Mouse (Mus musculus): ENCODE data around the gene Gm21897.
A peak's percentile ranks its signal among the peaks of the same experiment; 100 is the strongest.
"Not testable (repeated sequence)": the region's sequence is repeated elsewhere in the genome, so short reads cannot be mapped to it uniquely, and the experiment has no call there.

Gm21897 gene

DNA sequence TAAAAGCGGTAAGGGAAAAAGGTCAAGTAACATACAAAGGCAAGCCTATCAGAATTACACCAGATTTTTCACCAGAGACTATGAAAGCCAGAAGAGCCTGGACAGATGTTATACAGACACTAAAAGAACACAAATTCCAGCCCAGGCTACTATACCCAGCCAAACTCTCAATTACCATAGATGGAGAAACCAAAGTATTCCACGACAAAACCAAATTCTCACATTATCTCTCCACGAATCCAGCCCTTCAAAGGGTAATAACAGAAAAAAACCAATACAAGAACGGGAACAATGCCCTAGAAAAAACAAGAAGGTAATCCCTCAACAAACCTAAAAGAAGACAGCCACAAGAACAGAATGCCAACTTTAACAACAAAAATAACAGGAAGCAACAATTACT lies at the start of gene Gm21897:
Gm21897 (plus strand) TSS at position 301 of the 400 bp plus-strand sequence.
- DNase-seq, result not testable (repeated sequence)

DNA sequence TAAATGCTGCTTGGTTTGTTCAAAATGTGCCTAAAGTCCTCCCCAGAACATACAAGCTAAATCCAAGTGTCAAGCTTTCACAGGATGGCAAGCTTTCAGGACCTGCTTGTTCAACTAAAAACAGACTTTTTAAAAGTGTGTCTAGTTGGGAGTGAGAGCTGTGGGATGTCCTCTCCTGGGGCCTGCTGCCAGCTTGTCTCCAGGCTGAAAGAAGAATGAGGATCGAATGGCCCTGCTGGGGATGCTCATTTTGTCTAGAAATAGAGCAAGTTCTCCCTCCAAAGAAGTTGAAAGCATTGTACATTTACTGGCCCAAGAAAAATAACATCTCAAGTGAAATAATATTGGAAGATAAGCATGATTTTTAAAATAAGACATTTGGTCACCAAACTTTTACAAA lies 45.0 kb upstream of the Gm21897 start:
- no peak for DNase-seq

DNA sequence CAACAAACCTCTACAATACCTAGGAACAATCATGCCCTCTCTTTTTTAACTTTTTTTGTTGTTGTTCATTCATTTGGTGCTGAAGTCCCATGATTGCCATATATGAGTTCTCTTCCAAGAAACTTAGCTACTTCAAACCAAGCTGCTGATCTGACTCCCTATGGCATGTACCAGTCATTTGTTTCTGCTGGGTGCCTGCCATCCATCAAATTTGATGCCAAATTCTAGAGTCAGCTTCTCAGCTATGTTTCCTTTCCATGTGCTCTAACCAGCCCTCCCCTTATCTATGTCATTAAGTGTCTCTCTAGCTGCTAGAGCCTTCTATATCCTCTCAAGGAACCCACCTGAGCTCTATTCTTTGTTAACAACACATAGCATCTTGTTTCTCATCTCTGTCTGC lies 39.8 kb upstream of the Gm21897 start:
- no peak for DNase-seq

DNA sequence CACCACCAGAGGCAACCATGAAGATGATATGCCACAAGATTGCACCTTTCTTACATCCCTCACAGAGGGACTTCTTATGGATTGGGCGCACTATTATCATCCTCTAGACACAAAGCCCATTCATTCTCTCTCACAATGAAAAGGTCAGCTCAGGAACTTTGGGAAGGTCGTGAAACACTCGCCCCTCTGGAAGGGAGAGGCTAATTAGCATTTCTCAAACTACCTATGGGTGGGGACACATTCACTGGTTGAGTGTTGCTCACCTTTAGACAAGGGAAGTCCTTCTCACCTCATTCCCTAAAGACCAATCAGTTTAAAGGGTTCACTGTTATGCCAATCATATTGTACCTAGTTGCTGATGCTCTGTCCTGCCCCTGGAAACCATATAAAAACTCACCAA lies 24.2 kb upstream of the Gm21897 start:
- DNase-seq, result no peak

DNA sequence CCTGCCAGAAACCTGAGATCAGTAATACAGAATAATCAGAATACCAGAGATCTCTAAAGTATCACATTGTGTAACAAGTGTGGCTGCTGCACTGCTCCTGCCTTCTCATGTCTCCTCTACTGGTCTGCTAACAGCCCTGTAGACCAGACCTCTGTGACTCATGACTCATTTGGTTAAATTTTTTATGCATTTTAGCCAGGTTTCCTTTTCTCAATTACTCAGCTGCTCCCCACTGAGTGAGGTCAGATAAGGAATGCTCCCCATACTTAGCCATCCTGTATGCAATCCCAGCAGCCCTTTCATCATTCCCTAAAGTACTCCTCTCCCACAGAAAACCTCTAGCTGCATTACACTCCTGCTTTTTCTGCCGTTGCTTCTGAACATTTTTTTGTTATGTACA lies 23.0 kb upstream of the Gm21897 start:
- DNase-seq, result no peak

DNA sequence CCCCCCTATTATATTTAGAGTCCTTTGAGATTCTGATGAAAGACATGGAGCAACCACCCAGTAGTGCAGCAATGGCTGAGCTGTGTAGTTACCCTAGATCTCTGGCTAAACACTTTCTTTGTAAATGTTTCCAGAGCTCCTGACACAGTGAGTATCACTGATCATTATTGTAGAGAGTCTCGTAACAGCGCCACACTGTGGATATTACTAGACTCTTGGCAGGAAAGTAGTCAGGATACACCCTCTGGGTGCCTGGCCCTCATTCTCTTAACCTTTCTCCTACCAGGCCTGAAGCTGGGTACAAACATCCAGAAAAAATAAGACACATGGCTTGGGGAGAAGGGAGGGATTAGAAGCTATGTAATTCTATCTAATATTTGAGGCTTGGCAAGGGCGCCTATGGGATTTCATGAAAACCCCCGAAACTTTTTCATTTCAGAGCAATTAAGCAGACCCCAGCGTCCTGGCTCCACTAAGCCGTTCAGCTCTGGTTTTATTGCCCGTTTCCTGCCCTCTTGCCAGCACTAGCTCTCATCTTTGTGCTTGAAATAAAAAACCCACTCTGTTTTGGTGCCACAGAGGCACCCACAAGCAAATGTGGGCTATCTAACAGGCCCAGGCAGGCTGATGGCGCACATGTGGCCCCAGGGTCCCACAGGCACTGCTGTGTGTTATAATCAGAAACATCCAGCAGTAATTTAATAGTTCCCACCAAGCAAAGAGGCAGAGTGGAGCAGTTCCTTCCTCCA lies 22.2 kb upstream of the Gm21897 start:
- DNase-seq, result peak; percentile 46

DNA sequence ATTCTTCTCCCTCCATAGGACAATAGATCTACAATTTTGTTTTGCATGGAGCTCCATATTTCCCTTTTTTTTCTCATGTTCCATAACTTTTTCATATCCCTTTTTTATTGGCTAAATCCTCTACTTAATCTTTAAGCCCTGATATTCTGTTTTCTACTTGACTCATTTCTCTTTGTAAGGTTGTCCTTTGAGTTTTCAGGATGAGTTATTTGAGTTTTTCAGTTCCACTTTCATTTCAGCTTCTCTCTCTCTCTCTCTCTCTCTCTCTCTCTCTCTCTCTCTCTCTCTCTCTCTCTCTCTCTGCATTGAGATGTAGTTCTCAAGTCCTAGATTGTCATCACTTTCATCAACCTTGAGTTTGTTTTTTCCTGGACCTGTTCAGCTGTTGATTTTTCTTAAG lies 17.3 kb downstream of the Gm21897 start:
- DNase-seq, result no peak

DNA sequence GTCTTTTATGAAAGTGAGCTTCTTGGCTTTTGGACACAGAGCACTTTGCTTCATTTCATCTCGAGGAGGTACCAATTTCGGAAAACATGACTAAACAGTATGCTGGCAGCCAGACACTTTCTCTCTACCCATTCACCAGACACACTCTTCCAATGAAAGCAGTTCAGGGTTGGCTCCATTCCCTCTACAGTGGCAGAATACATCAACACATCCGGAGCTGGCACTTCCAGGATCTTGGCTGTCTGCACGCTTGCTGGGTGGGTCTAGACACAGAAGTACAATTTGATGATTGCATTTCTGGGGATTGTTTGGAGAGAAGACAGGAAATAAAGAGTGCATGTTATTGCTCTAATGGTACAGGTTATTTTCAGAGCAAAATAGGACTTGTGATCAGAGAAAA lies 21.8 kb downstream of the Gm21897 start:
- peak; percentile 54 for DNase-seq

DNA sequence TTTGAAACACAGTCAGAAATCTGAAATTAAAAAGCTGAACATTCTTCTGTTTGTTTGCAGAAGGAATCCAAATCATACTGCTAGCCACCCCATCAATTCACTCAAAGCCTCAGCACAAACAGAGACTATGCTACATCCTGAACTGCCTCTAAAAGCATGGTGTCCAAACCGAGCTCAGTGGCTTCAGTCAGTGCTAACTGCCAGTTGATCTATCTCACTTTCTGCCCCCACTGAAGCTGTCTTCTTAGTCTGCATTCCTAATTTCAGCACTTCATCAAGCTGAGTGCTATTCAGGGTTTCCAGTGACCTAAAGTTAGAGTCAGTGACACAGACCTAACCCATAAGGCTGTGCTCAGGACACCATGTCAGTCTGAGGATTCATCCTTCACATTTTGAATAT lies 28.8 kb downstream of the Gm21897 start:
- DNase-seq, result peak; percentile 4

DNA sequence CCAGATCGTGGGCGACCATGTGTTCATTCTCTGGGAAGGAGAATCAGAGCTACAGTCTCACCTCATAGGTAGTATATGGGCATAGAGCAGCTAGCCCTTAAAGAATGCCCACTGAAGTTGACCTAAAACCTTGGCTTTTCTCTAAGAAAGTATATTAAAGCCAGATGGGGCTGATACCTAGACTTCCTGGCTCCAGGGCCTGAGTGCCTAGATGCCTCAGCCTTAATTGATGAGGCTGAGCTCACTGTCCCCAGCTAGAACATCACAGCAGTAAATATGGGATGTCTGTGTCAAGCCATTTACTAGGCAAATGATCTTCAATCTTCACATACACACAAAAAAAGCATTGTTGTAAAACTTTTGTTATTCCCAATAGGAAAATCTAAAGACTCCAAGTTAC lies 32.1 kb downstream of the Gm21897 start:
- no peak for DNase-seq

DNA sequence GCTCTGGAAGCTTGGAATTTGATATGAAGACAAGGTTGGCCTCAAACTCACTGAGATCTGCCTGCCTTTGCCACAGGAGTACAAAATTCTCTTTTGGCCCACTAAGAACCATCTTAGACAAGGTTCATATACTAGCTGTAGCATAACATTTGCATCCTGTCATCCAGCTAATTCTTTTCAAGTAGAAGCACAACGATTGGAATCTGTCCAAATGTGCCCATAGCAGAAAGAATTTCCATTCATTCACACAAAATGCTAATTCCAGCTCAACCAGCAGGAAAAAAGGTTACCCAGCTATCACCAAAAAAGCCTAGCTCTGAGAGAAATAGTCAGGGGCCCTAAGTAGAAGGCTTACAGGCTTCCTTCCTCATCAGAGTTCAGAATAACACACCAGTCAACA lies 34.0 kb downstream of the Gm21897 start:
- DNase-seq, result no peak

DNA sequence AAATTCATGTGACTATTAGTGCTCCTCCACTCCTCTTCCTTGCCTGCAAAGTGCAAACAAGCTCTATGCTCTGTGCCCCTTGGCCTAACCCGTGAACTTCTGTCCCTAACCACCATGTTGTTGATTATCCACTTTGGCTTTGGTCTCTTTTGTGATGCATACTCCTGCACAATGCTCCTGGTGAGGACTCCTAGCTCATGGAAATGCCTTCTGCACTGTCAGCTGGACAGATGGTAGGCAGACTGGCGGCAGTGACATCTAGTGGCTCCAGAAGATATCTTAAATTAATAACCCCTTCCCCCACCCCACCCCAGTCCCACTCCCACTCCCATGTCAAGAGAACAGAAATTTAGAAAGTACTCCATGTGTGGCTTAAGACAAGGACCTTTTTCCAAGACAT lies 35.1 kb downstream of the Gm21897 start:
- DNase-seq, result peak; percentile 20

DNA sequence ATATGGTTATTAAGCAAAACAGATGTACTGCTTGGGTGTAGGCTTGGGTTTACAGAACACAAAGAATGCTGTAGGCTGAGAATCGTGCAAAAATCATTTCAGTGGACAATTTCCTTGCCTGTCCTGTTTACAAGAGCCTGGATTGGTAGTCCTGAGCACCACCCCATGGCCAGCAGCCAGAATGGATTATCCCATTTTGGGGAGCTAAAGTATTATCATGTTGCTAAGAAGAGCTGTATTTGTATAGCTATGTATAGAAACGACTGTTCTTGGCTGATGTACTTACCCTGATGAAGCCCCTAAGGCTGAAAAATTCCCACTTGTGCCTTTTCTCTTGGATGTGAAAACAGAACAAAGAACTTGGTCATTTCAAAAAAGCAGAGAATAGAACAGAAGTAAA lies 37.6 kb downstream of the Gm21897 start:
- no peak for DNase-seq

DNA sequence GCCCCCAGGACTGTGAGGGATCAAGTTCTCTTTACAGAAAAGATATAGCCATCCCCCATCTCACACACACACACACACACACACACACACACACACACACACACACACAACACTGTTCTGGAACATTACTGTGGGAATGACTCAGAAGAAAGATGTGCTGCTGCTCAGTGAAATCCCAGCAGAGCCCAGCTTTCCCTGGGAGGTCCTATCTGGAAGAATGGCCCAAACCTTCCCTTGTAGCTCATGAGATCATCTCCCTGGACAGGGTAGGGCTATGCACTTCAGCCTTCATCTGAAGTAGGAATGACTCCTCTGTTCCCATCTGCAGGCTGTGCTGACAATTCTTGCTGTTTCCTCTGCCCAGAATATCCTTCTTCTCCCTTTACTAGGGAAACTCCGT lies 38.1 kb downstream of the Gm21897 start:
- DNase-seq, result no peak

DNA sequence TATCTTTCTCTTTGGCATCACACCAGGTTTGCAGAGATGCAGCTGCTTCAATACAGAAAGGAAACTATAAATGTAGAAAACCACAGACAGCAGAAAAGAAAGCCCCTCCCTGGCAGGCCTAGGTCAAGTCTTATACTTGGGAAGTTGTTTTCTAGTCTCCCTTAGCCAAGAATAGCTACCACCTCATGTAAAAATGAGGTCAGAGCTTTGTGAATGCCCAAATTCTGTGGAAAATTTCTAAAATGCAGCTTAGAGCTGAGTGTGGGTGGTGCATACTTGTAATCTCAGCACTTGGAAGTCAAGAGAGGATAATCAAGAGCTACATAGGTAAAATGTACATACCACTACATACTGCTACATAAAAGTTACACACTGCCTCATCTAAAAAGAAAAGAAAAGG lies 40.5 kb downstream of the Gm21897 start:
- DNase-seq, result no peak

DNA sequence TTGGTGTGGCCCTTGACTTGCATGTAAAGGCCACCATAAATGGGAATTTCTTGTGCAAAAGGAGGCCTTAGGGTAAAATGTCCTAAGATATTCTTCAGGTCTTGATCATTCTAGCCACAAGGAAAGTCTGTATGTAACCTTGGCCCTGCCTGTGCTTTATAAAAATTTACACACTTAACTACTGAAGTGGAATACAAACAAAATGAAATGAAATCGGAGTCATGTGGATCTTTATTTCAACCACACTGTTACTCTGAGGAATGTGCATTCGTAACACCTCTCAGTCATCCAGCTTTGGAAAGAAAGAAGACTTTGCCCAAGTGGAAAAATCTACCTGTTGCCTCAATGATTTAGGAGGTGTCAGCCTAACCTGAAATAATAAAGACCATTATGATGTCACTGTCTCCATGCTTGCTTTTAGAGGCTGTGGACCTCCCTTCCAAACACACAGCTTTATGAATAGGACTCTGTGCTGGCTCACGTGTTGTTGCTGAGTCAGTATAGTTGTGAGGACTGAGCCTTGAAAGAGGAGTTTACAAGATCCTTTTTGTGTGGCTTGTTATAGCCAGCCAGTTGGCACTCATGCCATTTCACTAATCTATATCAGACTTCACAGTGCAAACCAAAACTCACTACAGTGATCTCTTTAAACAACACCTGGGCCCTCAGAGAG lies 42.0 kb downstream of the Gm21897 start:
- no peak for DNase-seq

DNA sequence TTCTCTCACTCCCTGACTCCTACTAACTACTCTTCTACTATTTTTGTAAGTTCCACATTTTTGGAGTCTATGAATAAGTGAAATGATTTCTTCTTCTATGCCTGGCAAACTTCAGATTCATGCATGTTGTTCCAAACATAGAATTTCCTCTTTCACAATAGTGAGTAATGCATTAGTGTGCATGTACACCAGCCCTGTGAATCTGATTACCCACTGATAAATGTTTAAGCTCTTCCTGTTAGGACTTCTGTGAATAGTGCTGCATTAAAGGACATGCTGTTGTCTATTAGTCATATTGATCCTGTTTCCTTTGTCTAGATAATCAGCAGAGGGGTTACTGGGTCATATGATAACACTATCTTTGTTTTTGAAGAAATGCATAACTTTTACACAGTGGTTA lies 43.6 kb downstream of the Gm21897 start:
- DNase-seq, result no peak

Measured in lung, postnatal 14 days (tissue).